Mouse (Mus musculus): ENCODE measurements at regions not wholly inside any gene's neighbourhood (a gene's known extent, or its start where the extent isn't known, plus 50 kb on each side); places are given as distances from the start of the nearest gene placed in this dataset. TPM values are rescaled to one million over a fixed set of nuclear protein-coding genes. Genes with fewer than 3 reads are reported as not detected.

DNA sequence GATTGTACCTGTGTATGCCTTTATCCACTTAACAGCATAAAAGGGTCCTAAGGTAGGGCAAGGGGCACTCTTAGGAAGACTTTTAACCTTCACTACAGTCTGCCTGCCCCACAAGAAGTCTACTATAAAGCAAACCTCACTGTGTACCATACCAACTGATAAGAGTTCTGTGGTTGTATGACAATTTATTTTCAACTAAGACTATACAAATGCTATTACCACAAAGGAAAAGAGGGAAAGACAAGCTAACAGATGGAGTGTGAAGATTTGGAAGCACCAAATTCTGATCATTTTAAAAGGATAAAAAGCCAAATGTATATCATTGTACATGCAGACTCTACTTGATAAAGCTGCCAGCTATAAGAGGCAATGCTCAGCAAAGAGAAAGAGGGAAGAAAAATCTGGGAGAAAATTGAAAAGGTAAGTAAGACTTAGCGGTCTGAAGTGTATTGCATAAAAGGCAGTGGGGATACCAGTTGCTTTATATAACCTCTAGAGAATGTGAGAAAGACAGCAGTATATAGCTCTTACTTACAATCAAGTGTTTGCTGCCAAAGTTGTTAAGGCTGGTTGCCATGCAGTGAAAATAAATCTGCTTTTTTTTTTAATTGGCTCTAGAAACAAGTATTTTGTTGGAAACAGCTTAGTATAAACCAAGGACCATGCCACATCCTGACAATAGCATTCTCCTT, 328.8 kb downstream of the Tex13c3 start:
- ATAC-seq (ENCODE audit: insufficient number of reproducible peaks, low FRiP score) = no peak
- 86% methylated on average over 1 of the region's 1 CpGs for WGBS
- H3K36me3 ChIP-seq = no peaks in the 10 kb centered on the region

DNA sequence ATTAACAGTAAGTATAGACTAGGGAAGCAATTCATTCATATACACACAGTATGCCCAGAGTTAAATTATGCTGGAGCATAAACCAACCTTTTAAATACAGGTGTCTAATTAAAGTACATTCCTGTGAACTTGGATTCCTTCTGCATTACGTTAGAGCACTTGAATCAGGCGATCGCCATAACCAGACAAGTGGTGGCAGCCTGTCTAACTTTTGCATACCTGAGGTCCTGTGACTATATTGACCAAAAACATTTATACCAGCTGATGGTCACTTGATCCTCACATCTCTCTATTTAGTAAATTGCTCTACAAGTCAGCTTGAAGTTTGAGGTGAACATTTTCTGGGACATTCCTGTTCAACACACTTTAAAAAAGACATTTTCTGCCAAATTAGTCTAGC, 330.5 kb downstream of the Tex13c3 start:
- 74% methylated on average over 3 of the region's 3 CpGs for WGBS

More for the DNA sequence above, 328.8 kb downstream of the Tex13c3 start:
- Histone ChIP-seq H3K4me1 (replicated peaks) (no peaks in the 10 kb centered on the region), H3K27me3 (replicated peaks) (no peaks in the 10 kb centered on the region), H3K9ac (no peak overlapping the region), H3K4me3 (no peak overlapping the region), H3K9me3 (replicated peaks) (no peaks in the 10 kb centered on the region), H3K4me2 (no peak overlapping the region), H3K27ac (ENCODE audit: poor library complexity, severe bottlenecking) (no peak overlapping the region)

GRCm38 (mm10) chrX:19148672-19149071, 332.4 kb downstream of the Tex13c3 start:
- Histone ChIP-seq H3K9ac (no peak overlapping the region), H3K27me3 (replicated peaks) (no peaks in the 10 kb centered on the region), H3K4me1 (replicated peaks) (no peaks in the 10 kb centered on the region), H3K9me3 (replicated peaks) (no peaks in the 10 kb centered on the region), H3K36me3 (no peaks in the 10 kb centered on the region), H3K4me2 (no peak overlapping the region), H3K4me3 (no peak overlapping the region), H3K27ac (ENCODE audit: poor library complexity, severe bottlenecking) (no peak overlapping the region)
- 79% methylated on average over 1 of the region's 1 CpGs for WGBS
- no peak for ATAC-seq (ENCODE audit: insufficient number of reproducible peaks, low FRiP score)

More for the DNA sequence above, 330.5 kb downstream of the Tex13c3 start:
- Histone ChIP-seq H3K4me3 (no peak overlapping the region), H3K4me2 (no peak overlapping the region), H3K4me1 (replicated peaks) (no peaks in the 10 kb centered on the region), H3K27ac (ENCODE audit: poor library complexity, severe bottlenecking) (no peak overlapping the region), H3K27me3 (replicated peaks) (no peaks in the 10 kb centered on the region), H3K36me3 (no peaks in the 10 kb centered on the region), H3K9ac (no peak overlapping the region), H3K9me3 (replicated peaks) (no peaks in the 10 kb centered on the region)
- ATAC-seq (ENCODE audit: insufficient number of reproducible peaks, low FRiP score) = no peak

- H3K27ac ChIP-seq (ENCODE audit: poor library complexity, severe bottlenecking) = no peak overlapping the region
- H3K27me3 ChIP-seq (replicated peaks) = no peaks in the 10 kb centered on the region
- H3K4me2 ChIP-seq = no peak overlapping the region
- no peak overlapping the region for H3K9ac ChIP-seq
- no peaks in the 10 kb centered on the region for H3K36me3 ChIP-seq
- no peaks in the 10 kb centered on the region for H3K9me3 ChIP-seq (replicated peaks)
- no peaks in the 10 kb centered on the region for H3K4me1 ChIP-seq (replicated peaks)
- no peak for ATAC-seq (ENCODE audit: insufficient number of reproducible peaks, low FRiP score)
- H3K4me3 ChIP-seq = no peak overlapping the region
- 76% methylated on average over 3 of the region's 3 CpGs for WGBS
Measured at GRCm38 (mm10) chrX:19148251-19148650, 332.9 kb downstream of the Tex13c3 start.

DNA sequence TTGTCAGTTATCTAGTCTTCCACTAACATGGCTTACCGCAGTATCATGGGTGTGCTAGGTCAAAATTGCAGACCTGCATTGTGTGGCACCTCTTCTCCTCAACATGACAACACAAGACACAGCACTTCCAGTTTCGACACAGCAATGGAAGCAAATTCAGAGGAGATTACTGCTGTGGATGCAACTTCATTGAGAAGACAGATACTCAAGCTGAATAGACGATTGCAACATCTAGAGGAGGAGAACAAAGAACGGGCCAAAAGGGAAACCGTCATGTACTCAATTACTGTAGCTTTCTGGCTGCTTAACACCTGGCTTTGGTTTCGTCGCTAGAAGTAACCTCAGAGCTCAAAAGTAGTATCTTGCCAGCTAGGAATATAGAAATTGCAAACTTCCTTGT, 368.4 kb downstream of the Tex13c3 start:
- no peak overlapping the region for H3K27ac ChIP-seq (ENCODE audit: poor library complexity, severe bottlenecking)
- no peaks in the 10 kb centered on the region for H3K9me3 ChIP-seq (replicated peaks)
- WGBS = 71% methylated on average over 7 of the region's 7 CpGs
- no peak for ATAC-seq (ENCODE audit: insufficient number of reproducible peaks, low FRiP score)
- H3K27me3 ChIP-seq (replicated peaks) = no peaks in the 10 kb centered on the region
- H3K4me3 ChIP-seq = no peak overlapping the region
- no peak overlapping the region for H3K9ac ChIP-seq
- H3K4me2 ChIP-seq = no peak overlapping the region
- no peaks in the 10 kb centered on the region for H3K36me3 ChIP-seq
- no peaks in the 10 kb centered on the region for H3K4me1 ChIP-seq (replicated peaks)

DNA sequence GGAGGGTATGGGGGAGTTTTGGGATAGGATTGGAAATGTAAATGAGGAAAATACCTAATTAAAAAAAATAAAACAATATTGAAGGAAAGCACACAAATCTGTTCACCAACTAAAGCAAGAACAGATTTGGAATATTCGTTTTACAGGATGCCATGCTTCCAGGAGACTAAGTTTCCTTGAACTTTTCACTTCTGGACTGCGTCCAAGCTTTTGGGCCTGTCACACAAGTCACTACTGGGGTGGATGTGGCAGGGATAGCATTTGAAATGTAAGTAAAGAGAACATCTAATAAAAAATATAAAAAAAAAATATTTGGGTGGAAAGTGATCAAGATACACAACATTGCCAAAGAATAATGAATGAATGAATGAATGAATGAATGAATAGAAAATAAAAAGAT, 378.2 kb downstream of the Tex13c3 start:
- Histone ChIP-seq H3K27ac (ENCODE audit: poor library complexity, severe bottlenecking) (no peak overlapping the region), H3K36me3 (no peaks in the 10 kb centered on the region), H3K4me1 (replicated peaks) (no peaks in the 10 kb centered on the region), H3K4me2 (no peak overlapping the region), H3K9me3 (replicated peaks) (peaks cover 2% of the 10 kb centered on the region; the same call in 1 of the 2 replicates), H3K9ac (no peak overlapping the region), H3K27me3 (replicated peaks) (no peaks in the 10 kb centered on the region), H3K4me3 (no peak overlapping the region)
- 52% methylated on average over 2 of the region's 2 CpGs for WGBS
- ATAC-seq (ENCODE audit: insufficient number of reproducible peaks, low FRiP score) = no peak

- Histone ChIP-seq H3K4me2 (no peak overlapping the region), H3K27me3 (replicated peaks) (no peaks in the 10 kb centered on the region), H3K4me3 (no peak overlapping the region), H3K9me3 (replicated peaks) (peaks cover 2% of the 10 kb centered on the region; the same call in 1 of the 2 replicates), H3K4me1 (replicated peaks) (no peaks in the 10 kb centered on the region), H3K27ac (ENCODE audit: poor library complexity, severe bottlenecking) (no peak overlapping the region), H3K9ac (no peak overlapping the region), H3K36me3 (no peaks in the 10 kb centered on the region)
- no peak for ATAC-seq (ENCODE audit: insufficient number of reproducible peaks, low FRiP score)
Measured at GRCm38 (mm10) chrX:19095960-19096359, 385.2 kb downstream of the Tex13c3 start.

- Histone ChIP-seq H3K4me2 (no peak overlapping the region), H3K4me3 (no peak overlapping the region), H3K27me3 (replicated peaks) (no peaks in the 10 kb centered on the region), H3K36me3 (no peaks in the 10 kb centered on the region), H3K9ac (no peak overlapping the region), H3K4me1 (replicated peaks) (no peaks in the 10 kb centered on the region), H3K27ac (ENCODE audit: poor library complexity, severe bottlenecking) (no peak overlapping the region), H3K9me3 (replicated peaks) (no peaks in the 10 kb centered on the region)
- no peak for ATAC-seq (ENCODE audit: insufficient number of reproducible peaks, low FRiP score)
- WGBS = 96% methylated on average over 1 of the region's 1 CpGs
Measured at GRCm38 (mm10) chrX:19084435-19084834, 396.7 kb downstream of the Tex13c3 start.

GRCm38 (mm10) chrX:19080021-19080420, 401.1 kb downstream of the Tex13c3 start:
- Histone ChIP-seq H3K9ac (no peak overlapping the region), H3K4me1 (replicated peaks) (no peaks in the 10 kb centered on the region), H3K4me3 (no peak overlapping the region), H3K27me3 (replicated peaks) (no peaks in the 10 kb centered on the region), H3K27ac (ENCODE audit: poor library complexity, severe bottlenecking) (no peak overlapping the region), H3K36me3 (no peaks in the 10 kb centered on the region), H3K9me3 (replicated peaks) (no peaks in the 10 kb centered on the region), H3K4me2 (no peak overlapping the region)
- WGBS = 66% methylated on average over 2 of the region's 2 CpGs
- no peak for ATAC-seq (ENCODE audit: insufficient number of reproducible peaks, low FRiP score)

MicroRNAs in the stretch of these regions (microRNA counts, 519-probe panel; counts per million panel counts)
- microRNA mmu-miR-221 = not detected
- not detected for microRNA mmu-miR-222

Small RNAs in the stretch of these regions (microRNA-seq; reads per million reads assigned to microRNA genes)
- gene Mir221 = 31.4 reads per million, percentile 37 among the genes with 10 or more reads in this experiment
- gene Mir222 = 23.3 reads per million, percentile 35 among the genes with 10 or more reads in this experiment

Data from heart, embryonic 12.5 days (tissue).